Mouse (Mus musculus): ENCODE measurements around the gene Zfp217. TPM values are rescaled to one million over a fixed set of nuclear protein-coding genes. Genes with fewer than 3 reads are reported as not detected.

Gene Zfp217
- polyA plus RNA-seq, 1 experiment from 2014 or later = 1.4 TPM

DNA sequence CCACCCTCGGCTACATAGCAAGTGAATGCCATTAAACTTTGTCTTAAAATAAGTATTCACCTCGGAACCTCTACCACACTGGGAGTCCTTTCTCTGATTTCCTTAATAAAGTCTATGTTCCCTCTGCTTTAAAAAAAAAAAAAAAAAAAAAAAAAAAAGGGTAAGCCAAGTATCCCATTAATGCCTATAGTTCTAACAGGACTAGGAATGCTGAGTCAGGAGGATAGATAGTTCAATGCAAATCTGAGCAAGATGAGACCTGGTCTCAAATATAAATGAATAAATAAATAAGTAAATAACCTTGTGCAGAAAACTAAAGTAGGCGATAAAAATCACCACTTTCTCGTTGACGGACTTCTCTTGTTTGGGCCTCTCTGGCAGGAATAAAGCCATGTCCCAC is 6.4 kb downstream of the Zfp217 start:
- Histone ChIP-seq H3K4me1 (replicated peaks; ENCODE audit: control insufficient read depth, insufficient read depth, low read length) (no peaks in the 10 kb centered on the region), H3K9ac (replicated peaks; ENCODE audit: low read depth, low read length) (no peak overlapping the region), H3K27me3 (replicated peaks; ENCODE audit: control insufficient read depth, insufficient read depth, low read length) (no peaks in the 10 kb centered on the region), H3K27ac (ENCODE audit: low read length) (no peak overlapping the region), H3K4me3 (replicated peaks; ENCODE audit: low read length) (no peak overlapping the region), H3K4me2 (ENCODE audit: low read length) (no peak overlapping the region), H3K9me3 (ENCODE audit: control insufficient read depth, low read length) (no peaks in the 10 kb centered on the region), H3K36me3 (ENCODE audit: control insufficient read depth, insufficient read depth) (no peaks in the 10 kb centered on the region)
- no peak for ATAC-seq
- 96% methylated on average over 5 of the region's 5 CpGs for WGBS

DNA sequence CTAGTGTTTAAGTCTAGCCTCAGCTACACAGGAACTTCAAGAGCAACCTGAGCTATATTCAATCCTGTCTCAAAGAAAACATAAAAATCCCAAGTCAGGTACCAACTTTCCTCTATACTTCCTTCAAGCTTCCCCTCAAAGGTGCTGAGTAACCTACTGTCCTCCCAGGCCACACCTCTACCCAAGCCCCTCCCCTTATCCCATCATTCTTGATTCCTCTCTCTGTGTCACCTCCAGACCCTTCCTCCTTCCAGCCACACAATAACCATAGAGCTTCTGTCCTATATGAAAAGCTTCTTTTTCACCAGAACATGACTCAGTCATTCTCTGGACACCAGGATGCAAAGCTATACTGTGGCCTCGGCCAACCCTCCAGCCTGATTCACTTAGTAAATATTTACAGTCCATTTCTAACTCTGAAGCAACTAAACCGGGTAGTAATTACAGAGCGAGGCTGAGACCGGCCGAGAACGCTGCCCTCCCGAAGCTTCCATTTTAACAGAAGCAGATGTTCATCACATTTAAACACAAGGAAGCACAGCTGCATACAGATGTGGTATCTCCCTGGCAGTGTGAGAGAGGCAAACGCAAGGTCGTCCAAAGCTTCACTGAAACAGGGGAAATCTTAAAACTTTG is 8.4 kb downstream of the Zfp217 start:
- 75% methylated on average over 9 of the region's 9 CpGs for WGBS
- no peak overlapping the region for H3K4me2 ChIP-seq (ENCODE audit: low read length)
- H3K27me3 ChIP-seq (replicated peaks; ENCODE audit: control insufficient read depth, insufficient read depth, low read length) = no peaks in the 10 kb centered on the region
- H3K36me3 ChIP-seq (ENCODE audit: control insufficient read depth, insufficient read depth) = no peaks in the 10 kb centered on the region
- no peak for ATAC-seq
- H3K9ac ChIP-seq (replicated peaks; ENCODE audit: low read depth, low read length) = no peak overlapping the region
- no peaks in the 10 kb centered on the region for H3K4me1 ChIP-seq (replicated peaks; ENCODE audit: control insufficient read depth, insufficient read depth, low read length)
- H3K4me3 ChIP-seq (replicated peaks; ENCODE audit: low read length) = no peak overlapping the region
- H3K27ac ChIP-seq (ENCODE audit: low read length) = no peak overlapping the region
- no peaks in the 10 kb centered on the region for H3K9me3 ChIP-seq (ENCODE audit: control insufficient read depth, low read length)

DNA sequence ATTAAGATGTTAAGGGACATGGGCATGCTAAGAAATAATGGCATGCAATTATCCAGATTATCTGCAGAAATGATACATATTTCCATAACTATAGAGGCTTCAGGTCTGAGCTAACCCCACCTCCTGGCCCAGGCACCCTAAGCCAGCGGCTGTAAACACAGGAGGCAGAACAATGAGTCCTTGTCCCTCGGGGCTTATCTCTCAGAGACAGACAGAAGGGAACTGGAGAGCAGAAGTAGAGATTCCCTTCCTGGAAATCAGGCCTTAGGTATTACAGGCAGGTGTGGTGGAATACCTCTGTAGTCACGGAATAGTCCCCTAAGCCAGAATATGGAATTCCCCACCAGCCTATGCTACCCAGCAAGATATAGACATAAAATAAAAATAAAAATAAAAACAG is 11.0 kb downstream of the Zfp217 start:
- H3K4me1 ChIP-seq (replicated peaks; ENCODE audit: control insufficient read depth, insufficient read depth, low read length) = peaks cover 17% of the 10 kb centered on the region
- H3K9ac ChIP-seq (replicated peaks; ENCODE audit: low read depth, low read length) = no peak overlapping the region
- no peaks in the 10 kb centered on the region for H3K36me3 ChIP-seq (ENCODE audit: control insufficient read depth, insufficient read depth)
- no peak for ATAC-seq
- WGBS = 45% methylated on average over 3 of the region's 3 CpGs
- H3K27ac ChIP-seq (ENCODE audit: low read length) = no peak overlapping the region
- H3K9me3 ChIP-seq (ENCODE audit: control insufficient read depth, low read length) = no peaks in the 10 kb centered on the region
- H3K4me2 ChIP-seq (ENCODE audit: low read length) = no peak overlapping the region
- H3K4me3 ChIP-seq (replicated peaks; ENCODE audit: low read length) = no peak overlapping the region
- no peaks in the 10 kb centered on the region for H3K27me3 ChIP-seq (replicated peaks; ENCODE audit: control insufficient read depth, insufficient read depth, low read length)

DNA sequence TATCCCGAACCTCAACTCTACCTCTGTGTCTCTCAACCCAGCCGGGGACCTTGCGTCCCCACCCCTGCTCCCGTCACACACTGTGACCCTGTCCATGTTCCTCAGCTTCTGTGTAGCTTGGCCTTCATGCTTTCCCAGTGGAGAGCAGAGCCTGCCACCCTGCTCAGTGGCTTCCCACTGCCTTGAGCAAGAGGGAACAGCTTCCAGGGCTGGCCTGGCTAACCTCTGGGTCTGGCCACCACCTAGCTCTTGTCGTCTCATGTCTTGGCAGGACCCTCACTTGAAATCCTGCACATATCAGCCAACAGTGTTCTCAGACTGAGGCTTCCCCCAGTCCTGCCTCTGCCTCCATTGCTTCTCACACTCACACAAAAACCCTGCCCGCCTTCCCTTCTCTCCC is 12.1 kb downstream of the Zfp217 start:
- no peaks in the 10 kb centered on the region for H3K9me3 ChIP-seq (ENCODE audit: control insufficient read depth, low read length)
- ATAC-seq = no peak
- peaks cover 19% of the 10 kb centered on the region for H3K4me1 ChIP-seq (replicated peaks; ENCODE audit: control insufficient read depth, insufficient read depth, low read length)
- H3K36me3 ChIP-seq (ENCODE audit: control insufficient read depth, insufficient read depth) = no peaks in the 10 kb centered on the region
- no peak overlapping the region for H3K4me2 ChIP-seq (ENCODE audit: low read length)
- H3K9ac ChIP-seq (replicated peaks; ENCODE audit: low read depth, low read length) = no peak overlapping the region
- H3K27me3 ChIP-seq (replicated peaks; ENCODE audit: control insufficient read depth, insufficient read depth, low read length) = no peaks in the 10 kb centered on the region
- WGBS = 86% methylated on average over 6 of the region's 6 CpGs
- no peak overlapping the region for H3K4me3 ChIP-seq (replicated peaks; ENCODE audit: low read length)
- no peak overlapping the region for H3K27ac ChIP-seq (ENCODE audit: low read length)

DNA sequence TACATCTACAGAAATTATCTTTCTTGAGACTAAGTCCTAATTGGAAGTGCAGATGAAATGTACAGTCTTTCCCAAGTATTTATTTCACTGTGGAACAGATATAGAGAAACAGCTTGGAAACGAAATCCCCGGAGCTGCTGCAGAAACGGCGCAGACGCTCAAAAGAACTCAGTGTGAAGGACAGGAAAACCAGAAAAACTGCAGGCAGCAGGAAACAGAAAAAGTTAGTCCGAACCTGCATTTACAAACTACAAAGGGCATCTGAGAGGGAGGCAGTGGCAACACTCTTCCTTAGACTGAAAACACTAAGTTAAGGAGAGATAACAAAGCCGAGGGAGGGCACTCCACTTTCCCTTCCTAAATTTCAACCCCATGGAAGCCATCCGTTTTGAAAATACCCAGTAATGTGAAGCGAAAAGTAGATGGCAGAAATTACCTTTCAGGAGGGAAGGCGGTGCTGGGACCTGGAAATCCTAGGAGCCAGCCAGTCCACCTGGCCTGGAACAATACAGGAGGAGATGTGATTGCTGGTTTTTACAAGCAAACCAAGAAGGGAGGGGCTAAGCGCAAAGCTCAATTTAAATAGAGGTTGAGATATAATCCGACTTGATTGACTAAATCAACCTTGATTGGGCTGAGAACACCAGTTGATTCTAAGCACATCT is 13.7 kb downstream of the Zfp217 start:
- WGBS = 16% methylated on average over 12 of the region's 12 CpGs
- H3K27me3 ChIP-seq (replicated peaks; ENCODE audit: control insufficient read depth, insufficient read depth, low read length) = no peaks in the 10 kb centered on the region
- no peaks in the 10 kb centered on the region for H3K36me3 ChIP-seq (ENCODE audit: control insufficient read depth, insufficient read depth)
- no peak overlapping the region for H3K4me3 ChIP-seq (replicated peaks; ENCODE audit: low read length)
- H3K27ac ChIP-seq (ENCODE audit: low read length) = no peak overlapping the region; the same call in 1 of the 2 replicates
- ATAC-seq = no peak
- H3K4me1 ChIP-seq (replicated peaks; ENCODE audit: control insufficient read depth, insufficient read depth, low read length) = peaks cover 31% of the 10 kb centered on the region
- peak overlapping the region; percentile 72 for H3K4me2 ChIP-seq (ENCODE audit: low read length)
- no peak overlapping the region for H3K9ac ChIP-seq (replicated peaks; ENCODE audit: low read depth, low read length)
- no peaks in the 10 kb centered on the region for H3K9me3 ChIP-seq (ENCODE audit: control insufficient read depth, low read length)

DNA sequence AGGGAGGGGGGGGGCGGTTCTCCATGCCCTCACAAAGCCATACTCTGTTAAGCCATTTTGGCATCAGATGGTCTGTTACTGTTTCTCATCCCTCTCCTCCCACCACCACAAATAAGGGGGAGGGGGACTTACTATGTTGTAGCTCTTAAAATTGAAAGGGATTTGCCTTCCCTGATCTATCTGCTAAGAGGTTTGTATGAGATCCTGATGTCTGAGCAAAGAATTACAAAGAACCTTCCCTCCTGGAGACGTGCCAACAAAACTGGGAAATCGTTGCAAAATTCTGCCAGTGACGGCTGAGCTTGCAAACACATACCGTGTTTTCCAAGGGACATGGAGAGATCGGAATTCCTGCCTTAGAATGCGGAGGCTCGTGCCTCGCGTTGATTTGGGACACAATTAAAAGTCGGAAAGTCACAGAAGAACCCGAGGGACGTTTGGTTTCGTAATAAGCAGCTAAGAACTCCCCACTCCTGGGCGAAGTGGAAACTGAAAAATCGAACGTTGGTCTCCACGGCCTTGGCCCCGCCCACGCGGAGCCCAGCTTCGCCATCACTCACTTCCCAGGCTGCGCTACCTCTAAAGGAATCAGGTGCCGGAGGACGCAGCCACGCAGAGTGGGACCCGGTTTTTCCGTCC is 14.7 kb downstream of the Zfp217 start:
- 2% methylated on average over 28 of the region's 28 CpGs for WGBS
- peak overlapping the region; percentile 39 for H3K4me3 ChIP-seq (replicated peaks; ENCODE audit: low read length)
- peak overlapping the region; percentile 72 for H3K27ac ChIP-seq (ENCODE audit: low read length)
- peak overlapping the region; percentile 57 for H3K9ac ChIP-seq (replicated peaks; ENCODE audit: low read depth, low read length)
- no peaks in the 10 kb centered on the region for H3K27me3 ChIP-seq (replicated peaks; ENCODE audit: control insufficient read depth, insufficient read depth, low read length)
- no peaks in the 10 kb centered on the region for H3K36me3 ChIP-seq (ENCODE audit: control insufficient read depth, insufficient read depth)
- ATAC-seq = 0 out of 2 replicates have a peak, but pooled peaks have one; percentile 4
- H3K4me1 ChIP-seq (replicated peaks; ENCODE audit: control insufficient read depth, insufficient read depth, low read length) = peaks cover 40% of the 10 kb centered on the region
- peak overlapping the region; percentile 72 for H3K4me2 ChIP-seq (ENCODE audit: low read length)
- no peaks in the 10 kb centered on the region for H3K9me3 ChIP-seq (ENCODE audit: control insufficient read depth, low read length)

DNA sequence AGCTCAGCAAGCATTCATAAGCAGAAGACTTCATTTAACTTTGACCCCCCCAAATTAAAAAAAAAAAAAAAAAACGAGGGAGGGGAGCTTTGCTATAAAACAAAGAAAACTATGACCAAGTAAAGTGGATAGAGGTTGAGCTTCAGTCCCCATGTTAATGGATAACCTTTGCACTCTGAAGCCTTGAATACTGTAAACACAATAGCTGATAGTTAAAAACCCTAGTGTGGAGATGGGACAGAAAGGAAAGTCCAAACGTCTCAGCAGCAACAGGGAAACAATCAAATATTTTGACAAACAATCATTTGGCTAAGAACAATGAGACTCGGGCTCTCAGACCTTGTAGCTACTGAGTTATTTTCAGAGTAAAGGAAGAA is 15.2 kb downstream of the Zfp217 start:
- WGBS = 2% methylated on average over 3 of the region's 3 CpGs
- Histone ChIP-seq H3K27ac (ENCODE audit: low read length) (peak overlapping the region; percentile 72), H3K27me3 (replicated peaks; ENCODE audit: control insufficient read depth, insufficient read depth, low read length) (no peaks in the 10 kb centered on the region), H3K9ac (replicated peaks; ENCODE audit: low read depth, low read length) (peak overlapping the region; percentile 57), H3K9me3 (ENCODE audit: control insufficient read depth, low read length) (no peaks in the 10 kb centered on the region), H3K4me3 (replicated peaks; ENCODE audit: low read length) (peak overlapping the region; percentile 39), H3K36me3 (ENCODE audit: control insufficient read depth, insufficient read depth) (no peaks in the 10 kb centered on the region), H3K4me2 (ENCODE audit: low read length) (peak overlapping the region; percentile 72), H3K4me1 (replicated peaks; ENCODE audit: control insufficient read depth, insufficient read depth, low read length) (peaks cover 43% of the 10 kb centered on the region)
- no peak for ATAC-seq

DNA sequence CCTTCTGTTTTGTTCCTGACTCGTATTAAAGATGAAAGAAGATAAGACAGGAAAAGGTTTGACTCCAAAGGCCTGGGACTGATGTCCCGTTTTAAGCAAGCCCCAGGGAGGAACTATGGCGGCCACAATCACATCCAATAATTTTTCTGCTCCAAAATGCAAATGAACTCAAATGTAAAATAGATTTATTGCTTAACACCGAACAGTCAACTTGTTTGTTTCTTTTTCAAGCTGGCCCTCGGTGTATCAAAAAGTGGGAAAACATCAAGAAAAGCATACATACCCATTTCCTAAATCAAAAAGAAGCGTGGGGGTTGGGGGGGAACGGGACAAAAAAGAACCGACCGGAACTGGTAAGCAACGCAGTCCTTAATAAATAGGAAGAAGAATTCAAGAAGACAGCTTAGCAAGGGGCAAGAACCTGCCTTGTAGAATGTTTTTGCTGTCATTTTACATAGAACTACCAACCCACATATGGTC is 15.9 kb downstream of the Zfp217 start:
- H3K36me3 ChIP-seq (ENCODE audit: control insufficient read depth, insufficient read depth) = no peaks in the 10 kb centered on the region
- H3K4me1 ChIP-seq (replicated peaks; ENCODE audit: control insufficient read depth, insufficient read depth, low read length) = peaks cover 48% of the 10 kb centered on the region
- peak overlapping the region; percentile 63; the same call in 1 of the 2 replicates for H3K27ac ChIP-seq (ENCODE audit: low read length)
- 3% methylated on average over 10 of the region's 10 CpGs for WGBS
- 0 out of 2 replicates have a peak overlapping the region, but pooled peaks have one; percentile 29 for H3K9ac ChIP-seq (replicated peaks; ENCODE audit: low read depth, low read length)
- H3K4me2 ChIP-seq (ENCODE audit: low read length) = peak overlapping the region; percentile 56
- no peak for ATAC-seq
- H3K9me3 ChIP-seq (ENCODE audit: control insufficient read depth, low read length) = no peaks in the 10 kb centered on the region
- H3K4me3 ChIP-seq (replicated peaks; ENCODE audit: low read length) = peak overlapping the region; percentile 58
- no peaks in the 10 kb centered on the region for H3K27me3 ChIP-seq (replicated peaks; ENCODE audit: control insufficient read depth, insufficient read depth, low read length)
